Mouse (Mus musculus) cerebellum, postnatal 10 days (tissue): ENCODE data around the gene Dtd2.

ENCODE experiments used
- DNase-seq, 2 experiments: peaks; one replicate each; pipeline ENCODE4 v3.0.0; 2021; ENCODE audit warnings: mixed read lengths in 2 of 2

Gene Dtd2

GRCm38 (mm10) chr12:52005877-52006632 is at the start of gene Dtd2:
Gene Dtd2, minus strand, starts transcription at chr12:52006501.
- peak; percentile 98 to 99 for DNase-seq

DNA sequence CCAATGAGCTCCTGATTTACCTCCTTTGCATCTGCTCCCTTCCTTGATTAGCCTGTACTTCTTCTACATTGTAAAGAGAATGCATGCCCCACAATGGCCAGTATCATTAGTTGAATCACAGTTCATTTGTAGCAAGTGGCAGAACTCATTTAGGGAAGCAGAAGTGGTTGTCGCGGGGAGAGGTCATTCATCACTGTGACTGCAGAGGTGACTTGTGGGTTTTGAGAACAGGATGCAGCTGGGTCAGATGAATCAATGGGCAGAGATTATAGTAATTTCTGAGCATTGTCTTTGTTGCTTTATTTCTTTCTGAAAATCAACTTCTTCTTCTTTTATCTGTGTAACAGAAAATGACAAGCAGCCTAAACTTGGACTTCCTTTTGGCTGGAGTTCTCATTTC is 43.0 kb upstream of the Dtd2 start:
- no peak for DNase-seq

GRCm38 (mm10) chr12:52046371-52046770 is 40.1 kb upstream of the Dtd2 start:
- DNase-seq: no peak

DNA sequence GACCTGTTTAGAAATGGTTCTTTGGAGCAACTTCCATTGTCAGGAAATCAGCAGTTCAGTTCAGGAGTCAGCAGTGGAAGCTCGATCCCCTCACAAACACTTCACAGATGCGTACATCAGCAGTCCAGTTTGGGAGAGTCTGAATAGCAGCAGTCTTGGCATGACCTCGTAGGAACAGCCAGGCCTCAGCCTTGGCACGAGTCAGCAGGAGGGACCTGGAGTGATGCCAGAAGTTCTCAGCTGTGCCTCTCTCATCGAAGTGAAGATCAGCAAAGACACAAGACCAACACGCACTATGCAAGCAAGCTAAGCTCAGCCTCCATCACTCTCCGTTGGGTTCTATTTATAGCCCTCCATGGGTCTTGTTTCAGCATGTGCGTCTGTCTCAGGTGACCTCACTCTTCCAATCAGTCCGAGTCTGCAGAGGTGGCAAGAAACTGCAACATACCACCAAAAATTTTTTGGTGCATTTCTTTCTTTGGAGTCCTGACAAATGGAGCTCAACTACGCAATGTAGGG is 36.6 kb upstream of the Dtd2 start:
- peak; percentile 82 to 83 for DNase-seq

GRCm38 (mm10) chr12:52038352-52038751 is 32.1 kb upstream of the Dtd2 start:
- DNase-seq: peak in 1 of 2 experiments; percentile 51

- DNase-seq: no peak
Measured at GRCm38 (mm10) chr12:52034956-52035355, 28.7 kb upstream of the Dtd2 start.

GRCm38 (mm10) chr12:52032276-52032675 is 26.0 kb upstream of the Dtd2 start:
- no peak for DNase-seq

- DNase-seq: no peak
Measured at GRCm38 (mm10) chr12:52027963-52028362, 21.7 kb upstream of the Dtd2 start, which contains the start of gene Gpr33. Gene Gpr33, minus strand, starts transcription at chr12:52028063.

DNA sequence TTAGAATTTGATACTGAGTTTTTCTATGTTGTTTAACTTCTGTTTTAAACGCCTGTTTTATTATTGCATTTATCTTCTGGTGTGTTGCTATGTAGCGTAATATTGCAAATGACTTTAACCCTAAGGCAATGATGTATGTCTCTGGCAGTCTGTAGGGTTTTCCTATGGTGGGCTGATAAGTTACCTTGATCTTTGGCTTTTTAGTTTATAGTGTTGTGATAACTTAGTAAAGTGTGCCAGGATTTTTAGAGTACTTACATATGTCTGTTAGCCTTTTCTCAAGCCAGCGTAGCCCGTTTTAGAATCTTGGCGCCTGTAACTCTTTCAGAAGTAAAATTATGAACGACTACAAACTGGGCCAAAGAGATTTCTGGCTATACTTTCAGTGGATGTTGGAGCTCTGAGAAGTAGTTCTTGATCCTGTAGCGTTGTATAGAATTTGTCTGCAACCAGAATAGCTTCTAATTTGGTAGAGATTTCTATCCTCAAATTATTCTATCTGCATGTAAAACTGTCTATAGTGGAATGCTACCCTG is 8.3 kb upstream of the Dtd2 start:
- no peak for DNase-seq

DNA sequence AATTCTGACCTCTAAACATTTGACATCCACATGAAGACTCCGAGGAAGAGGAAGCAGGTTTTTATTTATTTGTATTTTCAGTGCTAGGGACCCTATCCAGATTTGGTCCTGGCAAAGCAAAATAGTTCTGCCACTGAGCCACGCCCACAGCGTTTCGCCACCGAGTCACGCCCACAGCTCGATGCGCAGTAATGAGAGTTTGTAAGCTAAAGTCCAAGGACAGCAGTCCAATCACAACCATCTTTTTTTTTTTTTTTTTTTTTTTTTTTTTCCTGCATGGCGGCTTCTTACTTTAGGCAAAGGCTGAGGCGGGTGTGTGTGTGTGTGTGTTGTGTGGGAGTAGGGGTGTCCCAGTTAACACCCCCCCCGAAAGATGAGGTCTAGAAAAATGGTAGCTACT is 7.7 kb upstream of the Dtd2 start:
- DNase-seq: no peak

GRCm38 (mm10) chr12:52013274-52013673 is 7.0 kb upstream of the Dtd2 start:
- no peak for DNase-seq

DNA sequence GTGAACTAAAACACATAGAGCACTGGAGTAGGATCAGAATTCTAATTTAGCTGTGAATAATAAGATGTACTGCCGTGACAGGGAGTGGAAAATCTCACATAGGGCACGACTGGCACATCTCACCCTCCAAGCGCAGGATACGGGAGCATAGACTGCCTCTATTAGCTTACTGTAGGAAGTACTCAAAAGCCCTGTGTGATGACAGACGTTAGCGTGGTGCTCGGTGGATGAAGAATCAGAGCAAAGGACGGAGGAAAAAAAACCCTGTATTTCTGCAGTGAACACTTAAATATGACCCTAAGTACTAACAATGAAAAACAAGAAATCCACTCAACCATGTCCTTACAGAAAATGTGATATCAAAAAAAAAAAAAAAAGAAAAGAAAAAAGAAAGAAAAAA is 5.9 kb upstream of the Dtd2 start:
- no peak for DNase-seq

DNA sequence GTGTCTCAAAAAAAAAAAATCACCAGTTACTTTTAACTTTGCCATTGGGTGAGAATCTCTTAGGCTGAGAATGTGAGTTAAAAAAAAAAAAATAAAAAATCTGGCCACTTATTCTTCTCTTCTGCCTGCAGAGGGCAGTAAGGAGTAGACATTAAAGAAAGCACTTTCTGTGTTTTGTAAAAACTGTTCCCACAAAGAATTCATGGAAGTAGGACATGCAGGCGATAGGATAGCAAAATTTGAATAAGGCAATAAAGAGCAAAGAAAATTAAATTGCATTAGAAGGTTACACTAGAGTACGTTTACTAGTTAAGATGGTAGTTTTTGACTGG is 4.3 kb upstream of the Dtd2 start:
- DNase-seq: peak; percentile 14 to 62

DNA sequence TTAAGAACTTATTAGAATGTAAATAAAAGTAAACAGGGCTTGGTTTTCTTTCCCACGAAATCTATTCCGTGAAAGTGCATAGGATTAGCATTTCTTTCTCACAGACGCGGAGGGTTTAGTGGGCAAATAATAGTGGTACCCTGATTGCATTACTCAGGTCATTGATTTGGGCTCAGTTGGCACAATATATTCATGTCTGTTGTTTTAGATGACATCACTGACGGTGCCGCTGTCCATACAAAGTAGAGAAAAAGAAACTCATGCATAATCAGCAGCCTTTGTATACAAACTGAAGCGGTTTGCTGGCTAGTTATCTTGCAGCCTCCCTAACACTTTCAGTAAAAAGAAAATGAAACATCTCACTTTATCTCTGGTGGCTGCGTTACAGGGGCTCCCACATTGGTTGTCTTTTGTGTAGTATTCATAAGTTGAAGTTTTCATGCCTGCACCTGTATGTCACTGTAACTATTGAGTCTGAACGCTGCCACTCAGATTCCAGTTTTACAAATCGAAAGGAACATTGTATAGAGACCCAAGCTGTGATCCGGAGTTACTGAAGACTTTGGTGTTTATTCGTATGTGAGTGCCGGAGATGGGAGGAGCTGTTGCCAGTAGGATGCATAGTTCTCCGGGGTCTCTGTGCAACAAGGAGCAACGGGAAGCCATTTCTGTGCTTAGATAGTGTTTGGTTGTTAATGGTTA is 3.8 kb upstream of the Dtd2 start:
- DNase-seq: peak in 1 of 2 experiments; percentile 12

DNA sequence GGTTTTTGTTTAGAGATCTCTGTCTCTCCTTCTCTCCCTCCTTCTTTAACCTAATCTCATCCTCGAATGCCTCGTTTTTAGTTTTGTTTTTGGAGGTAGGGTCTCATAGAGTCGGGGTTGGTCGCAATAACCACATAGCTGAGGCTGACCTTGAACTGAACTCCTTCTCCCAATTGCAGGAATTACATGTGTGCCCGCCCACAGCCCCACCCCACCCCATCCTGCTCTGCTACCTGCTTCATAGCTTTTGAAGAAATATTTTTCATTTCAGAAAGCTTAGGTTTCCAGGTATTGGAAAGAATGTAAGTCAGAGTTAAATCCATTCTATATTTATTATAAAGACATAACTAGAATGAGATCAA is 313 bp upstream of the Dtd2 start:
- no peak for DNase-seq

DNA sequence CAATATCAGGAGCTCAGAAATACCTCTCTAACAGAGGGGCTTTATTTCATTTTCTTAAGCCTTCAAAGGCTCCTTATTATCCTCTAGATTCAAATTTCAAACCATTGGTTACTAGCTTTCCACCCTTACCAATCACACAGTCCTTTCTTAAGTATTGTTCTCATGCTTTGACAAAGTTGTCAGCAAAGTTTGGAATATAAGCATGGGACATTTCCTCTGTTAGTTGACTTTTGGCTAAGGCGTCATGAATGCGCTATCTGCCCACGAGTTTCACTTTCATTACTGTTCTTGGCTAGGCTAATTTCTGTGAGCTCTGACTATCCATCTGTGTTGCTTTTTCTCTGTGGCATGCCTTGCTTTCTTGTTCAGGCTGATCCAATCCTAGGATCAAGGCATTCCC is 3.6 kb downstream of the Dtd2 start:
- no peak for DNase-seq

DNA sequence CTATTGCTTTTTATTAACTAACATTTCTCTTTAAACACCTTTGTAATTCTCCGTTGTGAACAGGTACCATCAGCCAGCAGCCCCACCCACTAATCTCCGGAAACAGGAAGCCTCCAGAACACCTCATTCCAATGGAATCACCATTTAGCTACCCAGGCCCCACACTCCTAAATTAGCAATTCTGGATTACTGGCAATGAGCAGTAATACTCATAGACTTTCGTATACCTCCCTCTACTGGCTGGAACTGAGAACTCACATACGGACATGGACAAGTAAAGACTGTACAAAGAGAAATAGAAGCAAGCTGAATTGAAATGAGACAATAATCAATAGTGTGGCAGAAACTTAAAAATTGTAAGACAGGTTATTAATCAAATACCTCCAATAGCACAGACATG is 4.8 kb downstream of the Dtd2 start:
- peak; percentile 84 to 89 for DNase-seq

DNA sequence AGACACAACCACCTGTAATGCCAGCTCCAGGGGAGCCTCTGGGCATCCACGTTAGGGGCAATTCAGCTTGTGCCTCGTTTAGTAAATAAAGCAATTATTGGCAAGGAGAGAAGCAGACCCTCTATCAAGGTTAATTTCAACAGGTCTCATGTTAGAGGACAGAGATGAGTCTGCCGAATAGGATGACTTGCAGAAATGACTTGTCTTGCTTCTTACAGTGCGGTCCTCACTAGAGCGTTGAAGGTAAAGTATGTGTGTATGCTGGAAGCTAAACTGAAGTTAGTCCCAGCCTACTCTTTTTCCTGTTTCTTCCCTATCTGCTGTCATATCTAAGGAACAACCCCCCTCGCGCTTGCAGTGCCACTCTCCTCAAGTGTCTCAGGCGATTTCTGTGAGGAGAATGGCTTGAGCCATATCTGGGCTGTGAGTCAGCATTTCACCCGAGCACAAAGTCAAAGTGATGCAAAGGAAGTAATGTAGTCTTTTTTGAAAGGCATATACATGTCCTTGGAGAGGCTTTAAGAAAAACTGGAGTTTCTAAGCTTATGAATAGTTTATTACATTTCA is 7.9 kb downstream of the Dtd2 start:
- DNase-seq: no peak

- DNase-seq: no peak
Measured at GRCm38 (mm10) chr12:51995738-51996536, 10.4 kb downstream of the Dtd2 start.

- no peak for DNase-seq
Measured at GRCm38 (mm10) chr12:51990629-51991028, 15.7 kb downstream of the Dtd2 start.

DNA sequence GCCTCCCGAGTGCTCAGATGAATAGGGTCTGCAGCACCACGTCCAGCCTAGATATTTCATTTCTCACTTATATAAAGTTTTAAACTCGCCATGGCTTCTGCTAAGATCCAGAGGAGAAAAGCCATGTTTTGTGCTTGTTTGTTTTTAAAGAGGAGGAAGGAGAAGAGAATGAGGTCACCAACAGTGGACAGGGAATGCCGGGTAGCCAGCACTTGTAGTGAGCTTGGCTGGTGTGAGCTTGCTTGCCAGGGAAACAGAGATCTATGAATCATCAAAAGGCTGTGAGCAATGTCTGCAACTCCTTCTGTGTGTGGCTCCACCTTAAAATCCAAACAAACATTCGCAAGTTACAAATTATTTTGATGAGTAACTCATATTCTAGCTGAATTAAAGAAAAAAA is 17.8 kb downstream of the Dtd2 start:
- DNase-seq: no peak

DNA sequence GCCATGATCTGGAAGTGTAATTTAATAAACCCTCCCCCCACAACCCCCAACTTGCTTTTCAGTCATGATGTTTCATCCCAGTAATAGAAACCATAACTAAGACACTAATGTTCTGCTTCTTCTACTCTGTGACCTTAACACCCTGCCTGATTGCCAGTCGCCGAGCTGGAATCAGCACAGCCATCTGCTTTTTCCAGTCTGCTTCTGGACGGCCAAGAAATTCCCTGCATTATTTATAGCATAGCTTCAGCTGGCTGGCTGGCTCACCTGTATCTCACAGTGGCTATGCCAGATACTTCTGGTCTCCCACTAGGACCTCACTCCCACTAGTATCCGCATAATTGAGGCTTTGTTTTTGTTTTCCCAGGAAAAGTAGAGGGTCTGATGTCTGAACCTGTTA is 20.5 kb downstream of the Dtd2 start:
- DNase-seq: peak; percentile 29 to 40
